Mouse (Mus musculus) heart, embryonic 11.5 days (tissue): Measurements from ENCODE around the gene Asb8. TPM values are rescaled to one million over a fixed set of nuclear protein-coding genes. Genes with fewer than 3 reads are reported as not detected.

Experiments used
- ATAC-seq: fragments of 200-750 bp; cut with Nextera tagmentation; replicated peaks from 2 replicates; pipeline ENCODE4 v1.8.0; 2017; ENCODE audit warnings: moderate library complexity; ENCODE audit not compliant: insufficient number of reproducible peaks, low FRiP score, low TSS enrichment
- H3K27ac ChIP-seq: fragments of 300-500 bp; sonication (generic); 2 replicates; pipeline ENCODE4 v1.5.1; 2014; ENCODE audit warnings: mild to moderate bottlenecking, low read depth, low read length
- H3K27me3 ChIP-seq: fragments of 300-500 bp; sonication (generic); 2 replicates; pipeline ENCODE4 v1.6.1; 2014; ENCODE audit warnings: mild to moderate bottlenecking, low read length, mixed read lengths; ENCODE audit not compliant: control insufficient read depth, insufficient read depth
- H3K36me3 ChIP-seq: fragments of 300-500 bp; sonication (generic); 2 replicates; pipeline ENCODE4 v1.6.1; 2014; ENCODE audit warnings: mild to moderate bottlenecking, low read length, moderate library complexity, mixed read lengths; ENCODE audit not compliant: control insufficient read depth, insufficient read depth
- H3K4me1 ChIP-seq: fragments of 300-500 bp; sonication (generic); 2 replicates; pipeline ENCODE4 v1.6.1; 2014; ENCODE audit warnings: low read length; ENCODE audit not compliant: control insufficient read depth, insufficient read depth
- H3K4me2 ChIP-seq: fragments of 300-500 bp; sonication (generic); 2 replicates; pipeline ENCODE4 v1.6.1; 2014; ENCODE audit warnings: mild to moderate bottlenecking, moderate library complexity
- H3K4me3 ChIP-seq: fragments of 300-500 bp; sonication (generic); 2 replicates; pipeline ENCODE4 v1.5.1; 2014; ENCODE audit warnings: low read depth, low read length
- H3K9ac ChIP-seq: fragments of 300-500 bp; sonication (generic); 2 replicates; pipeline ENCODE4 v1.6.1; 2014; ENCODE audit warnings: mild to moderate bottlenecking, low read depth, low read length, moderate library complexity
- H3K9me3 ChIP-seq: fragments of 300-500 bp; sonication (generic); replicated peaks from 2 replicates; pipeline ENCODE4 v1.6.1; 2016; ENCODE audit warnings: low read length; ENCODE audit not compliant: control insufficient read depth
- WGBS: fragments of 180-500 bp; shearing (Covaris S2); extraction: QIAGEN DNeasy Blood & Tissue Kit; methylation state at CpG from one replicate; pipeline ENCODE4 v1.1.7; 2014; ENCODE audit not compliant: insufficient replicate concordance; 5-methylcytosine and 5-hydroxymethylcytosine counted together
- polyA plus RNA-seq: library from polyadenylated mRNA; unstranded; fragments of >200 nt; fragmentation: Nextera tagmentation; extraction: Ambion mirVana; gene quantifications from 2 replicates; pipeline ENCODE4 v1.2.1, GENCODE M21; 2014

The Asb8 gene
- polyA plus RNA-seq, 1 experiment from 2014 or later = 81.7 TPM

- H3K27me3 ChIP-seq = no peaks in the 10 kb centered on the region
- 37% methylated on average over 11 of the region's 11 CpGs for WGBS
- no peak for ATAC-seq
- H3K9ac ChIP-seq = peak overlapping the region; percentile 79
- peak overlapping the region; percentile 87; the same call in 1 of the 2 replicates for H3K27ac ChIP-seq
- peak overlapping the region; percentile 66 for H3K4me3 ChIP-seq
- H3K4me2 ChIP-seq = peak overlapping the region; percentile 85
- H3K4me1 ChIP-seq = peaks cover 3% of the 10 kb centered on the region; the same call in 1 of the 2 replicates
- H3K36me3 ChIP-seq = 0 out of 2 replicates have a peak, but pooled peaks cover 2% of the 10 kb centered on the region
- no peaks in the 10 kb centered on the region for H3K9me3 ChIP-seq
Measured at GRCm38 (mm10) chr15:98107703-98108296, 57.6 kb downstream of the Asb8 start.

GRCm38 (mm10) chr15:98107230-98107629 is 58.2 kb downstream of the Asb8 start:
- Histone ChIP-seq H3K9me3 (no peaks in the 10 kb centered on the region), H3K4me2 (no peak overlapping the region), H3K4me3 (no peak overlapping the region), H3K9ac (no peak overlapping the region), H3K27me3 (no peaks in the 10 kb centered on the region), H3K36me3 (no peaks in the 10 kb centered on the region), H3K27ac (no peak overlapping the region), H3K4me1 (peaks cover 3% of the 10 kb centered on the region; the same call in 1 of the 2 replicates)
- no peak for ATAC-seq
- 80% methylated on average over 6 of the region's 6 CpGs for WGBS

GRCm38 (mm10) chr15:98106506-98106905 is 58.9 kb downstream of the Asb8 start:
- H3K4me3 ChIP-seq = no peak overlapping the region
- 63% methylated on average over 6 of the region's 6 CpGs for WGBS
- H3K9ac ChIP-seq = no peak overlapping the region
- no peaks in the 10 kb centered on the region for H3K27me3 ChIP-seq
- ATAC-seq = no peak
- peaks cover 3% of the 10 kb centered on the region; the same call in 1 of the 2 replicates for H3K4me1 ChIP-seq
- H3K36me3 ChIP-seq = no peaks in the 10 kb centered on the region
- H3K4me2 ChIP-seq = no peak overlapping the region
- H3K9me3 ChIP-seq = no peaks in the 10 kb centered on the region
- no peak overlapping the region for H3K27ac ChIP-seq

GRCm38 (mm10) chr15:98102401-98102800 is 63.0 kb downstream of the Asb8 start:
- H3K9me3 ChIP-seq = no peaks in the 10 kb centered on the region
- WGBS = 80% methylated on average over 6 of the region's 6 CpGs

GRCm38 (mm10) chr15:98098519-98098918 is 66.9 kb downstream of the Asb8 start:
- WGBS = 82% methylated on average over 9 of the region's 9 CpGs
- no peak overlapping the region for H3K4me2 ChIP-seq
- H3K4me3 ChIP-seq = no peak overlapping the region
- H3K9ac ChIP-seq = no peak overlapping the region
- no peaks in the 10 kb centered on the region for H3K27me3 ChIP-seq
- H3K36me3 ChIP-seq = no peaks in the 10 kb centered on the region
- no peaks in the 10 kb centered on the region for H3K9me3 ChIP-seq
- ATAC-seq = no peak
- H3K27ac ChIP-seq = no peak overlapping the region
- no peaks in the 10 kb centered on the region; the same call in 1 of the 2 replicates for H3K4me1 ChIP-seq

More at GRCm38 (mm10) chr15:98102401-98102800, 63.0 kb downstream of the Asb8 start:
- Histone ChIP-seq H3K27ac (no peak overlapping the region), H3K4me1 (no peaks in the 10 kb centered on the region), H3K4me3 (no peak overlapping the region), H3K27me3 (no peaks in the 10 kb centered on the region), H3K36me3 (no peaks in the 10 kb centered on the region), H3K9ac (no peak overlapping the region), H3K4me2 (no peak overlapping the region)
- no peak for ATAC-seq

- Histone ChIP-seq H3K4me2 (no peak overlapping the region), H3K9me3 (no peaks in the 10 kb centered on the region), H3K27ac (no peak overlapping the region), H3K4me1 (peaks cover 2% of the 10 kb centered on the region), H3K4me3 (no peak overlapping the region), H3K36me3 (no peaks in the 10 kb centered on the region), H3K27me3 (no peaks in the 10 kb centered on the region), H3K9ac (no peak overlapping the region)
- ATAC-seq = no peak
- 55% methylated on average over 3 of the region's 3 CpGs for WGBS
Measured at GRCm38 (mm10) chr15:98096957-98097356, 68.5 kb downstream of the Asb8 start.

- H3K27me3 ChIP-seq = no peaks in the 10 kb centered on the region
- H3K4me1 ChIP-seq = peaks cover 8% of the 10 kb centered on the region
- no peaks in the 10 kb centered on the region for H3K36me3 ChIP-seq
- H3K27ac ChIP-seq = no peak overlapping the region
- no peak for ATAC-seq
- H3K9me3 ChIP-seq = no peaks in the 10 kb centered on the region
- H3K4me3 ChIP-seq = no peak overlapping the region
- no peak overlapping the region for H3K9ac ChIP-seq
- WGBS = 88% methylated on average over 12 of the region's 12 CpGs
- no peak overlapping the region for H3K4me2 ChIP-seq
Measured at GRCm38 (mm10) chr15:98094905-98095304, 70.5 kb downstream of the Asb8 start.

- Histone ChIP-seq H3K9ac (peak within 1 kb of the TSS; percentile 96), H3K4me3 (peak within 1 kb of the TSS; percentile 94), H3K27ac (peak within 1 kb of the TSS; percentile 98), H3K27me3 (no peaks in the 10 kb centered on the region), H3K36me3 (no peaks in the 10 kb centered on the region), H3K4me1 (peaks cover 8% of the 10 kb centered on the region), H3K9me3 (no peaks in the 10 kb centered on the region), H3K4me2 (peak within 1 kb of the TSS; percentile 77)
- peak; percentile 87 for ATAC-seq
- WGBS = 1% methylated on average over 47 of the region's 58 CpGs
Measured at GRCm38 (mm10) chr15:98093121-98094011, 72.1 kb downstream of the Asb8 start, which contains the start of gene Senp1. Gene Senp1 (minus strand): TSS chr15:98093744.
